Mouse (Mus musculus): ENCODE results near the gene Stab1. TPM values are rescaled to one million over a fixed set of nuclear protein-coding genes. Genes with fewer than 3 reads are reported as not detected.

Gene Stab1
- total RNA-seq, 2 experiments from 2014 or later: 0.87 to 6.7 TPM

DNA sequence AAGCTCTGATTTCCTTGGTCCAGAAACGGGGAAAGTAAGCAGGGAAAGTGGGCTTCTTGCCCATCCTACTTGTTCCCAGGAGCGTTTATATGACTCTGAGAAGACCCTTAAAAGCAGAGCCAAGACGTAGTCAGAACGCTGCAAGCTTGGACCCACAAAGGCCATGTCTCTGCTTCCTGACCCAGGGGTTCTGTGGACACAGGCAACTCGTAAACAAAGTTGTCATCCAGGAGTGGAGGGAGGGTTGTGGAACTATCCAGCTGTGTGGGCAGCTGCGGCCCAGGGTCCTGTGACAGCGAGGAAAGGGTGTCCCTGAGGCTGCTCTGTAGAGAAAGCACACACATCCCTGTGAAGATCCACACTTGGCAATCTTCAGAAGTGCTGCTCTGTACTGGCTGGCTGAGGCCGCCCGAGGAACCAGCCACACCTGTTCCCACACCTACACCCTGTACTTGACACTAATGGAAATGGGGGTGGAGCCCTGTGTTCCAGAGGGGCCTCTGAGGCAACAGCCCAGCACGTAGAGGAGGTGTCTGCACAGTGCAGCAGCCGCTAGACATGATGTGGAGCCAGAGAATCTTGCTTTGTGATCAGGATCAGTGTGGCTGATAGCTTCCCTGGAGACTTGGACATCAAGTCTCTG lies 35.3 kb downstream of the Stab1 start:
- ATAC-seq (replicated peaks; ENCODE audit: poor library complexity): no peak

DNA sequence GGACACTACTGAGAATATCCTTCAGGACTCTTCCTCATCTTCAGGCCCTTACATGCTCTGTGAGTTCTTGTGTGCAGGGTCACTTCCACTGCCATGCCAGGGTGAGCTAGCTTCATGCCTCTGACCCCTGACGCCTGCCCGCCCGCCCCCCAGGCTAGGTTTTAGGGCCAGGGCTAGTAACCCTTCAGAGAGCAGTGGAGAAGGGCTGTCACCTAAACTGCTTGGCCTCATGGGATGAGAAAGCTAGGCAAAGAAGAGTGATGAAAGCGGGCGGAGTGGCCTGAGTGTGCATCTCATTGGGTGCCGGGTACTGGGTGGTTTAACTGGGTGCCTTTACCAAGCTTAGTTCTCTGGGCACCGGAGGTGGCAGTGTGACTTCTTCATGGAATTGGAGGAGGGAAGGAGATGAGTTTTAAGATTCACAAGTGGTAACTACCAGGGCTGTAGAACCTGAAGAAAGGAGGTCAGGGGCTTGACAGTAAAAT lies 35.9 kb downstream of the Stab1 start:
- ATAC-seq (replicated peaks; ENCODE audit: poor library complexity): no peak

GRCm38 (mm10) chr14:31132031-31132430 lies 36.4 kb downstream of the Stab1 start:
- peak; percentile 24 for ATAC-seq (replicated peaks; ENCODE audit: poor library complexity)

- ATAC-seq (replicated peaks; ENCODE audit: poor library complexity): no peak
These were observed 37.1 kb downstream of the Stab1 start for GRCm38 (mm10) chr14:31131272-31131821.

- ATAC-seq (replicated peaks; ENCODE audit: poor library complexity): peak; percentile 46
These were observed 37.9 kb downstream of the Stab1 start, which contains the start of gene Nt5dc2 for GRCm38 (mm10) chr14:31130236-31131220. TSS of gene Nt5dc2 (plus strand) at chr14:31131053.

GRCm38 (mm10) chr14:31129326-31130235 lies 38.9 kb downstream of the Stab1 start:
- ATAC-seq (replicated peaks; ENCODE audit: poor library complexity): no peak

GRCm38 (mm10) chr14:31128826-31129219 lies 39.6 kb downstream of the Stab1 start, which contains the start of gene Smim4:
TSS of gene Smim4 (minus strand) at chr14:31128956.
- ATAC-seq (replicated peaks; ENCODE audit: poor library complexity): peak; percentile 79

- ATAC-seq (replicated peaks; ENCODE audit: poor library complexity): peak; percentile 21
These were observed 40.2 kb downstream of the Stab1 start for GRCm38 (mm10) chr14:31128101-31128825.

DNA sequence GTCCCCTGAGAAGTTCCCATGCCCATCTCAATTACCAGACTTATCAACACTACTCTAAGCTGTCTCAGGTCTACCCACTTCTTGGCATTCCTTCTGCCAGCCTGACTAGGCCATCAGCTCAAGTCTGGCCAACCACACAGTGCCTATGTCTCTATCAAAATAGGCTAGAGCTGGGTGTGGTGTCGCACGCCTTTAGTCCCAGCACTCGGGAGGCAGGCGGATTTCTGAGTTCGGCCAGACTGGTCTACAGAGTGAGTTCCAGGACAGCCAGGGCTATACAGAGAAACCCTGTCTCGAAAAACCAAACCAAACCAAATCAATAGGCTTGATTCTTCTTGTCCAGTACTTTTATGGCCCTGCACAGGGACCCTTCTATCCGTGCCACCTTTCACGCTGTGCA lies 41.6 kb downstream of the Stab1 start:
- ATAC-seq (replicated peaks; ENCODE audit: poor library complexity): no peak

DNA sequence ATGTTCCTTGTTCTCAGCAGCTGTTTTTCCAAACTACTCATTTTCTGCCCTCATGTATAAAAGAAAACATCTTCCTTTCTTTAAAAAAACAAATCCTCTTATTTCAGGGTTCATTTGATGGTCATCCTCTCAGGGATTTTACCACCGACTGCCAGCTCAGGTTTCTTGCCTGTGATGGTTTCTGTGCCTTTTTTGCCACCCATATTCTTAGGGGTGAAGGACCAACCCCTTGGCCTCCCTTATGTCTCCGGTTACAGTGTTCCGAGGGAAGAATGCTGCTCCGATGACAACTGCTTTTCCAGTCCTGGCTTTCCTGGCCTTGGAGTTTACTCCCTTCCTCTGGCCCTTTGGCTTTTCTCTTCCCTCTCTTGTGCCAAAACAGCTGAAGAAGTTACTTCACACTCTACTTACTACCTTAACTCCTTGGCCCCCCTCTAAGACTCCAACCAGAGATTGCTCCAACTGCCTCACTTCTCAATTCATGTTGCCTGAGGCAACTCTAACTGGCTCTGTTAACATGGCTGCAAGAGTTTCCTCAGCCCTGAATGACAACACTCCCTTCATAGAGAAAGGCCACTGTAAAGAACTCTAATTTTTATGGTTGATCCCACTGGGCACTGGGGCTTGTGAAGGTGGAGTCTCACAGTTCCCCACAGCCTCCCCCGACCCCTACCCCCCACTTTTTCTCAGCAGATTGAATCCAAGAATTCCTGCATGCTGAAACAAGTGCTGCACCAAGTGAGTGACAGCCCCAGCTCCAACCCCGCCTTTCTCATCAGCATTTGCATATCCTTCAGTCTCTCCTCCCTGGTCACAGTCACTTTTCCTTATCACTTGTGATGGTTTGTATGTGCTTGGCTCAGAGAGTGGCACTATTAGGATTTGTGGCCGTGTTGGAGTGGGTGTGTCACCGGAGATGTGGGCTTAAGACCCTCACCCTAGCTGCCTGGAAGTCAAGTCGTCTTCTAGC lies 43.0 kb downstream of the Stab1 start:
- no peak for ATAC-seq (replicated peaks; ENCODE audit: poor library complexity)

DNA sequence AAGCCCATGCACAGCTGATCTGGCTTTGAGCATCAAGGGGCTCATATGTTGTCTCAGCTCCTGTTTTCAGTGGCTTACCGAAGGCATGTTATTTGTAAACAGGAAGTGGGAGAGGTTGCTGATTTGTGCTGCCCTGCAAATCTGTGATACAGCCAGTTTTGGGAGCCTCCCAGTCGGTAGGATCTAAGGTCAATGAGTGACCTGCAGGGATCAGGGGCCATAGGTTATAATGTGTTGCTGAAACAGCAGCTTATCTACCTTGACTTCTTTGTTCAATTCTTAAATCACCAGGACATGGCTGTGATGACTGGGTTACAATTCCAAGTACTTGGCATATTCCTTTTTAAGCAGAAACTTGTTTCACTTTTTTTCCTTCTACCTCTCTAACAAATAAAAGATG lies 52.9 kb downstream of the Stab1 start:
- no peak for ATAC-seq (replicated peaks; ENCODE audit: poor library complexity)

GRCm38 (mm10) chr14:31114011-31114410 lies 54.4 kb downstream of the Stab1 start:
- 0 out of 2 replicates have a peak, but pooled peaks have one; percentile 42 for ATAC-seq (replicated peaks; ENCODE audit: poor library complexity)

- no peak for ATAC-seq (replicated peaks; ENCODE audit: poor library complexity)
These were observed 56.3 kb downstream of the Stab1 start for GRCm38 (mm10) chr14:31112187-31112586.

- ATAC-seq (replicated peaks; ENCODE audit: poor library complexity): peak; percentile 96
These were observed 57.8 kb downstream of the Stab1 start for GRCm38 (mm10) chr14:31110613-31111012.

DNA sequence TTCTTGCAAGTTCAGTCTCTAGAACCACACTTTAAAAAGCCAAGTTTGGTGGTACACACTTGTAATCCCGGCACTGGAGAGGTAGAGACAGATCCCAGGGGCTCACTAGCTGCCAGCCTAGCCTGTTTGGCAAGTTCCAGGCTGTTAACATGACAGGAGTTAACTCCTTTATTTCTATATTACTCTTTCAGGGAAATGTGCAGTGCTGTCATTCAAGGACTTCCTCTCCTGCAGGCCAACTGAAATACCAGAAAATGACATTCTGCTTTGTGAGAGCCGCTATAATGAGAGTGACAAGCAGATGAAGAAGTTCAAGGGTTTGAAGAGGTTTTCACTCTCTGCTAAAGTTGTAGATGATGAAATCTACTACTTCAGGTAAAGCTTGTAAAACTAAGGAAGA lies 63.3 kb downstream of the Stab1 start:
- no peak for ATAC-seq (replicated peaks; ENCODE audit: poor library complexity)

DNA sequence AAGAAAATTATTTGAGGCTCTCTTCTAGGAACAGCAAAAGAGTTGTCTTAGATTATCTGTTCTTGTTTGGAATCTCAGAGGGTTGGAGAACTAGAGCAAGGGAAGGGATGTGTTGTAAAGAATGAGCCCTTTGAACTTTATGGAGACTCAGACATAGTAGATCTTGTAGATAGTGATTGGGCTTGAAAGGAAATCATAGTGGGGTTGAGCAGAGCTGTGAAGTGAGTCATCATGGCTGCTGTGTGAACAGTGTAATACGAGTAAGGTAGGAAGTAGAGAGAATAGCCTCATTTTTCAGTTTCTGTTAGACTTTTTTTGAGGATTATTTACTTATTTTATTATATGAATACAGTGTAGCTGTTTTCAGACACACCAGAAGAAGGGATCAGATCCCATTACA lies 78.5 kb downstream of the Stab1 start:
- no peak for ATAC-seq (replicated peaks; ENCODE audit: poor library complexity)
